Mouse (Mus musculus) neural tube, embryonic 14.5 days (tissue): ENCODE measurements around the gene U2surp. TPM values are rescaled to one million over a fixed set of nuclear protein-coding genes. Genes with fewer than 3 reads are reported as not detected.
"Not testable (repeated sequence)": the region's sequence is repeated elsewhere in the genome, so short reads cannot be mapped to it uniquely, and the experiment has no call there.

Experiments
- ATAC-seq: fragments of 200-750 bp; cut with Nextera tagmentation; 2 replicates; pipeline ENCODE4 v1.8.0; 2017; ENCODE audit warnings: low read depth, mild to moderate bottlenecking, moderate TSS enrichment, moderate library complexity
- H3K27ac ChIP-seq: fragments of 300-500 bp; sonication (generic); 2 replicates; pipeline ENCODE4 v1.5.1; 2014; ENCODE audit warnings: low read depth, mild to moderate bottlenecking, control low read depth, low read length, moderate library complexity, mixed read lengths
- H3K27me3 ChIP-seq: fragments of 300-500 bp; sonication (generic); 2 replicates; pipeline ENCODE4 v1.6.1; 2014; ENCODE audit warnings: low read length; ENCODE audit not compliant: control insufficient read depth, insufficient read depth
- H3K36me3 ChIP-seq: fragments of 300-500 bp; sonication (generic); 2 replicates; pipeline ENCODE4 v1.6.1; 2014; ENCODE audit warnings: low read length, mixed read lengths; ENCODE audit not compliant: control insufficient read depth, insufficient read depth
- H3K4me1 ChIP-seq: fragments of 300-500 bp; sonication (generic); 2 replicates; pipeline ENCODE4 v1.6.1; 2014; ENCODE audit warnings: low read length; ENCODE audit not compliant: control insufficient read depth, insufficient read depth
- H3K4me2 ChIP-seq: fragments of 300-500 bp; sonication (generic); 2 replicates; pipeline ENCODE4 v1.6.1; 2014; ENCODE audit warnings: mild to moderate bottlenecking, low read depth, low read length, control low read depth
- H3K4me3 ChIP-seq: fragments of 300-500 bp; sonication (generic); 2 replicates; pipeline ENCODE4 v1.5.1; 2014; ENCODE audit warnings: low read depth, low read length, control low read depth, mixed read lengths
- H3K9ac ChIP-seq: fragments of 300-500 bp; sonication (generic); replicated peaks from 2 replicates; pipeline ENCODE4 v1.6.1; 2014; ENCODE audit warnings: low read depth, mild to moderate bottlenecking, control low read depth, low read length, mixed read lengths
- H3K9me3 ChIP-seq: fragments of 300-500 bp; sonication (generic); 2 replicates; pipeline ENCODE4 v1.6.1; 2016; ENCODE audit warnings: low read length; ENCODE audit not compliant: control insufficient read depth
- WGBS: fragments of 180-500 bp; shearing (Covaris S2); extraction: QIAGEN DNeasy Blood & Tissue Kit; methylation state at CpG from one replicate; pipeline ENCODE4 v1.1.7; 2014; 5-methylcytosine and 5-hydroxymethylcytosine counted together
- polyA plus RNA-seq: library from polyadenylated mRNA; unstranded; fragments of >200 nt; fragmentation: Nextera tagmentation; extraction: Ambion mirVana; gene quantifications from 2 replicates; pipeline ENCODE4 v1.2.1, GENCODE M21; 2014

Gene U2surp
- polyA plus RNA-seq, 1 experiment from 2014 or later, result 135 TPM

- no peaks in the 10 kb centered on the region for H3K36me3 ChIP-seq
- no peak overlapping the region for H3K4me2 ChIP-seq
- H3K27ac ChIP-seq, result no peak overlapping the region
- WGBS, result 91% methylated on average over 8 of the region's 8 CpGs
- no peaks in the 10 kb centered on the region for H3K9me3 ChIP-seq
- H3K9ac ChIP-seq, result no peak overlapping the region
- no peak for ATAC-seq
- no peaks in the 10 kb centered on the region for H3K4me1 ChIP-seq
- no peak overlapping the region for H3K4me3 ChIP-seq
- H3K27me3 ChIP-seq, result no peaks in the 10 kb centered on the region
Observed at GRCm38 (mm10) chr9:95521031-95521430, 9.2 kb upstream of the U2surp start.

- Histone ChIP-seq H3K4me2 (no peak overlapping the region), H3K36me3 (no peaks in the 10 kb centered on the region), H3K27me3 (no peaks in the 10 kb centered on the region), H3K9me3 (no peaks in the 10 kb centered on the region), H3K4me3 (no peak overlapping the region), H3K4me1 (no peaks in the 10 kb centered on the region), H3K9ac (no peak overlapping the region), H3K27ac (no peak overlapping the region)
- 93% methylated on average over 5 of the region's 5 CpGs for WGBS
- ATAC-seq, result no peak
Observed at GRCm38 (mm10) chr9:95520563-95520962, 8.8 kb upstream of the U2surp start.

GRCm38 (mm10) chr9:95514361-95514760, 2.6 kb upstream of the U2surp start:
- not testable (repeated sequence) for H3K4me1 ChIP-seq, H3K9me3 ChIP-seq, H3K4me2 ChIP-seq, H3K9ac ChIP-seq, H3K36me3 ChIP-seq, H3K27me3 ChIP-seq, ATAC-seq, H3K27ac ChIP-seq, H3K4me3 ChIP-seq
- WGBS, result 93% methylated on average over 3 of the region's 3 CpGs

GRCm38 (mm10) chr9:95513776-95514175, 2.0 kb upstream of the U2surp start:
- no peaks in the 10 kb centered on the region for H3K9me3 ChIP-seq
- 92% methylated on average over 2 of the region's 2 CpGs for whole genome bisulfite sequencing
- ATAC-seq, result no peak

GRCm38 (mm10) chr9:95512331-95513030, 685 bp upstream of the U2surp start:
- H3K9me3 ChIP-seq, result no peaks in the 10 kb centered on the region
- H3K36me3 ChIP-seq, result no peaks in the 10 kb centered on the region
- peaks cover 6% of the 10 kb centered on the region; the same call in 1 of the 2 replicates for H3K4me1 ChIP-seq
- peak overlapping the region; percentile 88 for H3K27ac ChIP-seq
- H3K4me2 ChIP-seq, result peak overlapping the region; percentile 86
- WGBS, result 24% methylated on average over 15 of the region's 15 CpGs
- peak; percentile 70 for ATAC-seq
- peak overlapping the region; percentile 49 for H3K9ac ChIP-seq
- H3K4me3 ChIP-seq, result peak overlapping the region; percentile 93
- 0 out of 2 replicates have a peak, but pooled peaks cover 3% of the 10 kb centered on the region for H3K27me3 ChIP-seq

More at GRCm38 (mm10) chr9:95513776-95514175, 2.0 kb upstream of the U2surp start:
- H3K27me3 ChIP-seq, result 0 out of 2 replicates have a peak, but pooled peaks cover 3% of the 10 kb centered on the region
- no peak overlapping the region for H3K27ac ChIP-seq
- no peaks in the 10 kb centered on the region for H3K36me3 ChIP-seq
- H3K9ac ChIP-seq, result no peak overlapping the region
- H3K4me2 ChIP-seq, result no peak overlapping the region
- H3K4me1 ChIP-seq, result peaks cover 6% of the 10 kb centered on the region; the same call in 1 of the 2 replicates
- no peak overlapping the region for H3K4me3 ChIP-seq

- H3K9ac ChIP-seq, result peak overlapping the region; percentile 91
- no peaks in the 10 kb centered on the region for H3K36me3 ChIP-seq
- no peak overlapping the region for H3K27ac ChIP-seq
- H3K4me3 ChIP-seq, result peak overlapping the region; percentile 93
- no peaks in the 10 kb centered on the region for H3K9me3 ChIP-seq
- WGBS, result 8% methylated on average over 21 of the region's 21 CpGs
- ATAC-seq, result peak; percentile 10; the same call in 1 of the 2 replicates
- H3K4me1 ChIP-seq, result peaks cover 6% of the 10 kb centered on the region; the same call in 1 of the 2 replicates
- H3K27me3 ChIP-seq, result 0 out of 2 replicates have a peak, but pooled peaks cover 3% of the 10 kb centered on the region
- H3K4me2 ChIP-seq, result peak overlapping the region; percentile 77
Observed at GRCm38 (mm10) chr9:95510693-95511404, 947 bp downstream of the U2surp start.

GRCm38 (mm10) chr9:95505666-95506065, 6.1 kb downstream of the U2surp start:
- Histone ChIP-seq H3K9ac (no peak overlapping the region), H3K4me3 (no peak overlapping the region), H3K4me2 (no peak overlapping the region), H3K27ac (no peak overlapping the region), H3K27me3 (no peaks in the 10 kb centered on the region), H3K36me3 (no peaks in the 10 kb centered on the region), H3K4me1 (peaks cover 4% of the 10 kb centered on the region; the same call in 1 of the 2 replicates), H3K9me3 (no peaks in the 10 kb centered on the region)
- no peak for ATAC-seq
- 95% methylated on average over 3 of the region's 3 CpGs for WGBS

GRCm38 (mm10) chr9:95499848-95500247, 11.9 kb downstream of the U2surp start:
- Histone ChIP-seq H3K36me3 (no peaks in the 10 kb centered on the region), H3K4me3 (no peak overlapping the region), H3K9ac (no peak overlapping the region), H3K27ac (no peak overlapping the region), H3K4me2 (no peak overlapping the region), H3K9me3 (no peaks in the 10 kb centered on the region), H3K4me1 (no peaks in the 10 kb centered on the region), H3K27me3 (no peaks in the 10 kb centered on the region)
- no peak for ATAC-seq

GRCm38 (mm10) chr9:95495038-95495437, 16.8 kb downstream of the U2surp start:
- Histone ChIP-seq H3K4me1 (no peaks in the 10 kb centered on the region), H3K4me2 (no peak overlapping the region), H3K27ac (no peak overlapping the region), H3K4me3 (no peak overlapping the region), H3K9ac (no peak overlapping the region), H3K36me3 (peaks cover 12% of the 10 kb centered on the region; the same call in 1 of the 2 replicates), H3K27me3 (no peaks in the 10 kb centered on the region), H3K9me3 (no peaks in the 10 kb centered on the region)
- 83% methylated on average over 1 of the region's 1 CpGs for WGBS
- ATAC-seq, result no peak
